Mouse (Mus musculus) heart, adult 8-10 months (tissue): Measurements from ENCODE around the gene Inpp5k. TPM values are rescaled to one million over a fixed set of nuclear protein-coding genes. Genes with fewer than 3 reads are reported as not detected.

Experiments used
- DNase-seq: peaks from one replicate; pipeline ENCODE4 v3.0.0; 2022; ENCODE audit warnings: low spot score
- total RNA-seq, 4 experiments: library from RNA; stranded (reverse); gene quantifications; 2 replicates each; pipeline ENCODE4 v1.2.4; 2022

The Inpp5k gene
- total RNA-seq, 4 experiments from 2014 or later, result 29.3 to 34.3 (median 32.3) TPM

DNA sequence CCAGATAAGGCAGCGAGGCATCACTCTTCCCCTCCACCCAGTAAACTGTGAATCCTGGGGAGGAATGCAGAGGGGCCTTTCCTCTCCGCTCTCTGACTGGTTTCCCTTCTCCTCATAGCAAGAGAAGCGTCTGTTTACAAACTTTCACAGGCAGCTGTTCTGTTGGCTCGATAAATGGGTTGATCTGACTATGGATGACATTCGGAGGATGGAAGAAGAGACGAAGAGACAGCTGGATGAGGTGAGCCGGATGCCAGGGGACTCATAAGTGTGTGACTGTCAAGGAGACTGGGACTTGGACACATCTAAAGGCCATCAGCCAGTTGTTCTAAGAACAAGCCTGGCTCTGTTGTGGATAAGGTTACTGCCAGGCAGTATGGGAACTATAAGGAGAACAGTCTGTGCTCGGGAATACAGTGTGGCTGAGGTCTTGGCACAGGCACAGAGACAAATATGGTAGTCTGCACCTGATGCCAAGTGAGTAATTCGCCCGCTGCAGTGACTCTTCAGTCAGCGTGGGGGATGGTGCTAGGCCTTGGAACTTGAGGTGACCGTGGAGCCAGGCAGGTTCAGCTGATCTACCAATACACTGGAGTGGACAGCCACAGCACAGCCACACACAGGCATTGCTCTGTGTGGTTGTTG is 10.5 kb upstream of the Inpp5k start:
- DNase-seq, result peak; percentile 67

DNA sequence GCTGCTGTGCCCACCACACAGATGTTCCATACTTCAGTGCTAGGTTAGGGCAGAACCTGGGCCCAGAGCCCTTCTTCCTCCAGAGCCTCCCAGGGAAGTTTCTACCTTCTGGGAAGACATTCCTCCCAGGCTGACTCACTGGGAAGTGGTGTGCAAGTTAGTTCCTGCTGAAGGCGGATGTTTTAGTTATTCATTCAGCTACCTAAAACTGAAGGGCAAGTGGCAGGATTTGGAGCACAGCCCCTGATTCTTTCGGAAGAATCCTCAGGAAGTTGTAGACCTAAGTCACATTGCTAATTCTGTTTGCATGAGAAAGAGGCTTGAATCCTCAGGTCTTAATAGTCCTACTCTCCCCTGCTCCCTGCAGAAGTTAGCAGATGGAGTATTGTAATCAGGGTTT is 9.4 kb upstream of the Inpp5k start:
- no peak for DNase-seq

DNA sequence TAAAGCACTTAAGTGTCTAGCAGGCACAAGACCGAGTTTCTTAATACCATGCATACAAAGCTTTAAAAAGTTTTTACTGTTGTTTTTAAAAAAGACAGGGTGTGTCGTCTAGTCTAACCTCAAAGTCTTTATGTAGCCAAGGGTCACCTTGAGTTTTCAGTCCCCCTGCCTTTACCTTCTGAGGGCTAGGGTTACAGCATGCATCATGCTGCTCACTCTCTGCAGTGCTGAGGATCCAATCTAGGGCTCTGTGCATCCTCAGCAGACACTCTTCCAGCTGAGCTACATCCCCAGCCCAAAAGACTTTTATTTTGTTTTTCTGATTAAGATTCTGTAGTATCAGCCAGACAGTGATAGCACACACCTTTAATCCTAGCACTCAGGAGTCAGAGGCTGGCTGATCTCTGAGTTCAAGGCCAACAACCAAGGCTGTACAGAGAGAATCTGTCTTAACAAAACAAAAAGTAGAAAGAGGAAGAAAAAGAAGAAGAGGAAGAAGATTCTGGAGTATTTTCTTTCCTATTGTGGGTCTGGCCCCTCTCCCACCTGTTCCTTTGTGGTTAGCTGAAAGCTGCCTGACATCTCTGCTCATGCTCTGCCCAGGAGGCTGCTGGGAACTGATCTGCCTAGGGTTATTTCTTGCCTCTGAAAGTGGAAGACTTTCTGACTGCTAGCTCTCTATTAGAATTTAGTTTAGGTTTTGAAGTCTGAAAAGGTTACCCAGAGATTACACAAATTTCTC is 8.0 kb upstream of the Inpp5k start:
- DNase-seq, result no peak

DNA sequence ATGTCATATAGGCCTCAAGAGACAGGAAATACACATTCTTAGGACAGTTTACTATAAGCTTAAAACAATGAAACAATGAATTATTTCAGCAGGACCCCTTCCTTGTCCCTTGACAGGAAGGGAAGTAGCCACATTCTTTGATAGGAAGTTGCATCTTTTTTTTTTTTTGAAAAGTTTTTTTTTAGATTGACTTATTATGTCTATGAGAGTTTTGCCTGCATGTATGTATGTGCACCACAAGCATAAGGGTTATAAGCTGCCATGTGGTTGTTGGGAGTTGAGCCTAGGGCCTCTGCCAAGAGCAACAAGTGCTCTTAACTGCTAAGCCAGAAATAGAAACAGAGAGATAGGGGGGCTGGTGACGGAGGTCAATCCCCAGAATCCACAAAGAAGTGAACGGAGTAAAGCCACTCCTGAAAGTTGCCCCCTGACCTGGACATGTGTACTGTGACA is 6.7 kb upstream of the Inpp5k start:
- DNase-seq, result peak; percentile 48

DNA sequence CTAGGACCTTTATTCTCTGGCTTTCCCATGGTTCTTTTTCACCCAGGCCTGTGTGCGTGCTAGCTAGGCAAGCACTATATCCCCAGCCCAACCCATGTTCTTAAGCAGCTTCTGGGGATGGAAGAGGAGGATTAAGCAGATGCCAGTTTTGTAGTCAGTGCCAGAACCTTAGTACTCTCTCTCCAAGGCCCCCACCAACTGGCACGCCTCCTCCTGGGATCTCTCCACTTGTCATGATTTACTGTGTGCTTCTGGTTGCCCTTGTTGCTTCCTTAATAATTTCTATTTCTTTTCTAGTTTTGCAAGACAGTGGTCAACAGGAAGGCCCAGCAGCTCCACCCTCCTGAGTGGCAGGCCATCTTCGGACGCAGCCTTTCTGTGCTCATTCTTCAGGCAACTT is 5.0 kb upstream of the Inpp5k start:
- no peak for DNase-seq

DNA sequence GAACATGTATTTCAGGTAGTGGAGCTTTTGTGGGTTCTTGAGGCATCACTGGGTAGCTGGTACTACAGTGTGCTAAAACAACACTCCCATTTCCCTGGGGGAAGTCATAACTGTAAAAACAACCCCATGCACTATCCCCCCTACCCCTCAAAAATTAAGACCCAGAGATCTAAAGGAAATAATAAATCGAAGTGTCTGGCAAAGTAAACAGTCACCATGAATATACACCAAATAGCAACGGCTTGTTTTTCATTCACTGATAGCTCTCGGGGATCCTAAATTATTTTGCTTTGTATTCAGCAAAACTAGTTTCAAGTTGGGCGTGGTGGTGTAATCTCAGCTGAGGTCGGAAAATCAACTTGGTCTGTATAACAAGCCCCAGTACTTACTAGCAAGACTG is 690 bp upstream of the Inpp5k start:
- no peak for DNase-seq

DNA sequence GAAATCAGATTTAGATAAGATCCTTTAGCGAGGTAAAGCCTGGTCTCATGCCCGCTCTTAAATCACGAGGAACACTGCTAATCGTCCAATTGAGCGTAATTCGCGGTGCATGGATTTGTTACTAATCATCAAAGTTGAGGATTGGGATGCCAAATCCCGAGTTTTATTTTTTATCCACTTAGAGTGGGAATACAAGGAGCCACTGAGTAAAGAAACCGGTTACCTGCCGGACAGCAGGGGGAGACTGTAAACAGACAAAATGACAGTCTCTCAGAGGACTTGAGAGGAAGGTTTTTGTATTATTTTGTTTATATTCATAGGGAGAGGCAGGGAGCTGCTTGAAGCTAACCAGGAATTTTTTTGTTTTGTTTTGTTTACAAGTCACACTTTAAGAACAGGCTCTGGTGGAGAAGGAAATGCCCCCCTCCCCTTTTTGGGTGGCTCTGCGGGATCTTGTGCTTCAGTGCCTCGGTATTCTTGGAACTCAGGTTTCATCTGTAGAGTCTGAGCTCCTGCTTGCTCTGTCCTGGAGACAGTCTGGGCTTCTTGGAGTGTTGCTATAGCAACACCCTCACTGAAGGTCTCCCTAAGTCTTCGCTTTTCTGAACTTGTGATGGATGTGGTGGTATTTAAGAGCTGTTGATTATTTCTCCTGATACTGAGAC is 905 bp downstream of the Inpp5k start:
- DNase-seq, result no peak

DNA sequence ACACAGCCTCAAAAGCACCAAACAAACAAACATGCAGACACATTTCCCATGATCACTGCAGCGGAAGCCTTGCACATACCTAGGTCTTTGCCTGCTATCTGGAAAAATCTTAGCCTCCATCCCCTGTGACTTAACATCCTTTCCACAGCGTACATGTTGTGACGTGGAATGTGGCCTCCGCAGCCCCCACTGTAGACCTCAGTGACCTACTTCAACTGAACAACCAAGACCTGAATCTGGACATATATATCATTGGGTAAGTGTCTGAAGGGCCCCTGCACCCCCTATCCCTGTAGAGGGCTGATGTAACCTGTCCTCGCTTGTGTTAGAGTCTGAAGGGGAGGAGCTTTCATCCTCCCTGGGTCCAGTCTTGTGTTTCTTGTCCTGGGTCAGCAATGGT is 2.1 kb downstream of the Inpp5k start:
- DNase-seq, result no peak

DNA sequence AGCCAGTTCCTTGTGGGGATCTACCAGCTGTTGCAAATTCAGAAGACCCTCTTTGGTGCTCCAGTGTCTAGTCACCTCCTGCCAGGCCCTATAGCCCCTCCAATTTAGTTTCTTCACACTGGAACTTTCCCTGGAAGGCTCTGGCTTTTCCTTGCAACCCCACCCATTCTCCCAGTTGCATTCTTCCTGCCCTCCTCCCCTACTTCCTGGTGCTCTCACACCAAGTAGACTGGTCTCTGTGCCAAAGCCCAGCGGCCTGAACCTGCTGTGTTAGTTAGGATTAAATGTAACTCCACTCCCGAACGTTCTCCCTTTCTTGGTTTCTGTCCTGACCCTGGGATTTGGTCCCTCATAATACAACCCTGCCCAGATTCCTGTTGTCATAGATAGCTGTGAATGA is 4.0 kb downstream of the Inpp5k start:
- no peak for DNase-seq

DNA sequence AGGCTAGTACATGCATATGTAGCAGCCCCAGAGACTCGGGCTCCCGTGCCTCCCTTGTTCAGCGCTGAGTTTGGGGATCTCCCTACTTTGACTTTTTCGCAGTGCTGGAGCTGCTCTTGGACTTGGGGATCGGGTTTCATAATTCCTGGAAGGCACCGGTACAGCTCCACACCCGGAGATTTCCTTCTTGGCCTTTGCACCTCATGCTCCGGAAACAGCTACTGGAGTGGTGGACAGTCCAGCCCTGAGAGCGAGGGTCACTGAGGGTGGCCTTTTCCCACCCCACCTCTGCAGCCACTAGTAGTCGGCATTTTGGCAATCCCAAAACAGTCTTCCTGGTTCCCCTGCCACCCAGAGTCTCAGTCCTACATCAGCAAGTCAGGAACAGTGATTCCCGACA is 4.5 kb downstream of the Inpp5k start:
- peak; percentile 60 for DNase-seq

DNA sequence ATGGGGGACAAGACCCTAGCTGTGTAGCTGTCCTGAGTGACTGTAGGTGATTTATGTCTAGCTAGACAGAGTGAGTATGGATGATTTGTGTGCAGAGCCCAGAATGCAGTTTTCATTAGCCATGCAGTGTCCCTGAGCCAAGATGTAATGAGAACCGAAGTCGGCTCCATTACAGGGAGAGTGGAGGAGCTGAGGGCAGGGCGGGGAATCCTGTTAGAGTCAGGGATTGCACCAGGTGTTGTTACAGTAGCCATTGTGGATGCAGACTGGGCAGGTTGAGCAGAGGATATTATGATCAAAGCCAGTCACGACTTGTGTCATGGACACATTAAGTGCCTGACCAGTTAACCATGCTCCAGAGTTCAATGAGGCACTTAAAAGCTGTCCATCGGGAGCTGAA is 12.5 kb downstream of the Inpp5k start:
- DNase-seq, result no peak

DNA sequence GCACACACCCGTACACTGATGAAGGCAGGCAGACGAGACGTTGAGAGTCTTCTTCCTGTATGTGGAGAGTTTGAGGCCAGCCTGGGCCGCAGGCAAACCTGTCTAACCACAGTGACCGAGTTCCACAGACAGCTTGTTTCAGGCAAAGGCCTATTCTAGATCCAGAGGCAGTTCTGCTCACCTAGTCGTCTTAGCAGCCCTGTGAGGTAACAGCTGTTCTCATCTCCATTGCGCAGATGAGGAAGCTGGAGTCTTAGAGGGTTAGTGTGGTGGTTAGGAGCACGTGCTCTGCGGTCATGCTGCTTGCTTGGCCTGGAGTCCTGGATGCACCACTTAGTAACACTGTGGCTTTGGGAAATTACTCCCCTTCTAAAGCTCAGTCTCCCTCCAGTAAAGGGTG is 13.9 kb downstream of the Inpp5k start:
- no peak for DNase-seq

DNA sequence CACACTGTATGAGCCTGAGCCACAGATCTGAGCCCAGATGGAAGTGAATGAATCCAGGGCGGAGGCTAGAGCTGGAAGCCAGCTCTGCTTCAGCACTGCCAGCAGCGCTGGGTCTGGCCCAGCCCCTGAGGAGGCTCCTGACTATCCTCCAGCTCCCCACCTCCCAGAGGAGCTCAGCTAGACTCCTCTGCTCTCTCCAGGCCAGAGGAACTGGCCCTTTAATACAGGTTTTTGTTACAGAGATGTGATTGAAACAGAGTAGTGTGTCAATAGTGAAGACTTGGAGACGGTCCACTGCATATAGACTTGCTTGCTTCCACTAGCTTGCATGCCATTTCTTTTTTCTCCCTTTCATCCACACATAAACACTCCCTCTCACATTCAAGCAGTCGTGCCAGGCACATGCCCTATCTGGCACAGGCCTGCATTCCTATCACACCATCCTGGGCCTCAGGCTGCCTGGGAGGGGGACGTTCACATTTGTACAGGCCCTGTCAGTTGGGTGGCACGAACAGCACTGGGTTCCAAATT is 17.0 kb downstream of the Inpp5k start:
- peak; percentile 60 for DNase-seq

DNA sequence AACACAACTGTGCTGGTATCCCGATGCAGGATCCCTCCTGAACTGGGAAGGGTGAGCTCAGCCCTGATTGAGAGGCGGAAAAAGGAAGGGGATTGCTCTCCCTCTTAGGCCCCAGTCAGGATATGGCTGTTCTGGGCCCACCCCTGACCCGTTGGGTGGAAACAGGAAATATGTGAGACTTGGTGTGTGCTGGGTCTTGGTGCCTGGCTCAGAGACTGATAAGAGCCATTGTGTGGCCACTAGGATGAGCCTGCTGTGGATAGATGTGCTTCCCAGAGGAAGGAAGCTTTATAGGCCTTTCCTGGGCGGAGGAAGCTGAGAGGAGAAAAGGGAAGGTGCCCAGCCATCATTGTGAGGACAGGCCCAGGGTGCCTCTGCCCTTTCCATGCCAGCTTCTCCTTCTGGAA is 18.4 kb downstream of the Inpp5k start:
- peak; percentile 78 for DNase-seq

DNA sequence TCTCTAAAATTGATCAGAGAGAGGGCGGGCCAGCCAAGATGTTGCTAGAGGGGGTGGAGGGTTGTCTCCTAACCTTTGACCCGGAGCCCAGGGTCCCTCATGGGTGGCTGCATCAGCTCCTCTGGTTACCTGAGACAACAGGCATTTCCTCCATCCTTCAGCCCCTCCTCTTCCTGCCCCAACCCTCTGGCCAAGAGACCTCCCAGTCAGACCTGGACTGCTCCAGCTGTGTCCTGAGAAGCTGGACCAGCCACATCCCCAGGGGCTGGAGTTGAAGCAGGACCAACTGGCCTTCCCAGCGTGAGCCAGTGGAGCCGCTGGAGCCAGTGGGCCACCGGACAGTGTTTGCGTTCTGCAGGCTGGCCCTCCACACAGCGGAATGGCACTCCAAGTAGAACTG is 19.5 kb downstream of the Inpp5k start, which contains the start of gene Myo1c:
Gene Myo1c (plus strand): TSS at position 194 of the 400 bp plus-strand sequence.
- DNase-seq, result peak; percentile 81

DNA sequence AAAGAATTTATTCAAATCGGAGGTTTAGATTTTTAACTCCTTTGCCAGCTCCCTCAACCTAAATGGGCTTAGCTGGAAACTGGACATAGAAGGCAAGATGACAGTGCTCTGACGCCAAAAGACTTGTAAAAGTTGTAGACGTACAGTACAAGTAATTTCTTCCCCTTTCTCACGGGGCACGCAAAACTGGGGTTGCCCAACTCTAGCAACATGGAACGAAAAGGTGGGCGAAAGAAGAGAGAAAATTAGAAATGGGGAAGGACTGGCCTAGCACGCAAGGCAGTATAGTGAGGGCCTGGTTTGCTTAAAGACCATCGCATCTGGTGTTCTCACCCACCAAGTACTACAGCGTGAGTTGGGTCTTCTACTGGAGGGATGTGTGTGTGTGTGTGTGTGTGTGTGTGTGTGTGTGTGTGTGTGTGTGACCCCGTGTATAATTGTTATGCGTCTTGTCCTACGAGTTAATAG is 20.2 kb downstream of the Inpp5k start:
- DNase-seq, result peak; percentile 17

DNA sequence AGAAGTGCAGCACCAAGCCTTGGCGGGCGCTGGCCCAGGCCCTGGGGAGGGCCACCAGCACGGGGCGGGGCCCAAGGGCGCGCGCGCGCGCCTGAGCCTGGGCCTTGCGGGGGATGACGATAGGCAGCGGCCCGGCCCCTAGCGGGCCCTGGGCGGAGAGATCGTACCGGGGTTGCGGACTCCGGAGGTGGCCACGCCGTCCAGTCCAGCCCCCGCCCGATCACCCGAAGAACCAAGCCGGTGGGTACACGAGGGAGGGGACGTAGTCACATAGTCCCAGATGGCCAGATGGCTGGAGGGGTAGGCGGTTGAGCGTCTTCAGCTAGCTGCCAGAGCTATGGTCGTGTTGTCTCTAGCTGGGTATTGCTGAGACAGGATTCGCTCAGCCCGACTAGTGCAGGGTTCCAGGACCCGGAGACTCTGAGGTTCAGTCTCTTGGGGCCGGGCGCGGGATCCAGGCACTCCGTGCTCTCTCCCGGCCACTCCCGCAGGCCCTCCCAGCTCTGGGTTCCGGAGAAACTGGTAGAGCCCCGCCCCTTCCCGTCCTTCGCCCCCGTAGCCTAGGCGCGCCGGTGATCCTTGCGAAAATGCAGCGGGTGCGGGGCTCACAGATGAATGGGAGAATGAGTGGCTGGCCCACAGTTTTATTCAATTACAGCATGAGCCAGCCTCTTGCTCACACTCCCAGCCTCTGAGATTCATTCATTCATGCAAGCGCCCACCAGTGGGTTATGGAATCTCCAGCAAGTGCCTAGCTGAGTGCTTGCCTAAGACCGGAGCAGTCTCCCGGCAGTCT is 20.8 kb downstream of the Inpp5k start:
- DNase-seq, result peak; percentile 85

DNA sequence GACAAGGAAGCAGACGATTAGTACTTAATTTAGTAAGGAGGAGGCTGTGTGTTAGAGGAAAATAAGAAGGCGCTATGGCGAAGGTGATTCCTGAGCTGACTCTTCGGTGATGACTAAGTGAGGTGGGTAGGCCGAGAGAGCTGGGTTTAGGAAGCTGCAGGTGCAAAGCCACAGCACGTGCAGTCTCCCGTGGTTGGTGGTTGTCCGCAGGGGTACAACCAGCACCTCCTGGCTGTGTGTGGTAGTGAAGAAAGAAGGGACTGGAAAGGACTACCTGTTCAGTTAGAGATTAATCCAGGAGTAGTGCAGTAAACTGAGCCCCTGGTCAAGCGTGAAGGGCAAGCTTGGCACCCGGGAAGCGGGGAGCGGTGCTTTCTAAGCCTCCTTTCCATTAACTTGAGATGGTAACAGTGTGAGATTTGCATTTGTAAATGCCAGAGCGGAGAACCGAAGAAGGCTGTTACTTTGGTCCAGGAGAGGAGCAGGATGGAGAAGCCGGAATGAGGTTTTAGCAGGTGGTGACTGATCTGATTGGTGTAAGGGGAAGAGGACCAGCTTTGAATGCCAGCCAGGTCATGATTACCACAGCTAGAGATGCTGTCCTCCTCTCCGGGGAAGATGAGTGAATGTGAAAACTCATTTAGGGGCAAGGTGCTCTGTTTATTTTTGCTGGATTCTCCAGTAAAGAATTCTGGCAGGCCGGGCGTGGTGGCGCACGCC is 21.6 kb downstream of the Inpp5k start:
- DNase-seq, result no peak

DNA sequence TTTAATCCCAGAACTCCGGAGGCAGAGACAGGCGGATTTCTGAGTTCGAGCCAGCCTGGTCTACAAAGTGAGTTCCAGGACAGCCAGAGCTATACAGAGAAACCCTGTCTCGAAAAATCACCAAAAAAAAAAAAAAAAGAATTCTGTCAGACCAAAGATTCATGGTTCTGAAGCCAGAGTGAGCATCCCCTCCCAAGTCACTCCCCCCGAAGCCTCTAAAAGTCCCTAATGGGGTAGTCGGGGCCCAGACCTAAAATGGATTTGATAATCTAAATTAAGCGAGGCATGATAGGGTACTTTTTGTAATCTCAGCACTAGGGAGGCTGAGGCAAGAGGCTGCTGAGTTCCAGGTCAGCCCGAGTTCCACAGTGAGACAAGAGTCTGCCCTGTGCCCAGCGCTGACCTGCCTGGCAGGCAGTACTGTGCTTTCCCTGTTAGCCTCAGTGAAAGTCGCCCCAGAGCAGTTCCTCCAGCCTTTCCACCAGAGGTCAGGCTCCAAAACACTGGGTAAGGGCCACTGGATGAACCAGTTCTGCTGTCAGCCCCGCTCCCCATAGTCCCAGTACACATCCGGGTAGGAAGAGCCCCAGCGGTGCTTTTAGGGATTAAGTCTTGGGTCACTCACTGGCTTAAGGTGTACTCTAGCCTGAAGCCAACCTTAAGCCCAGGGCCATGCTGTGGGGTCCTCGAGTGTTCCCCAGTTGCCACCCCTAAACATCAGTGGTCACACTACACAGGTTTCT is 22.3 kb downstream of the Inpp5k start:
- peak; percentile 23 for DNase-seq
